Mouse (Mus musculus) intestine, embryonic 14.5 days (tissue): ENCODE results near the gene Amacr. TPM values are rescaled to one million over a fixed set of nuclear protein-coding genes. Genes with fewer than 3 reads are reported as not detected.

Experiments
- ATAC-seq: fragments of 200-750 bp; cut with Nextera tagmentation; replicated peaks from 2 replicates; pipeline ENCODE4 v1.8.0; 2017; ENCODE audit warnings: low read depth, moderate number of reproducible peaks, moderate TSS enrichment, moderate library complexity; ENCODE audit not compliant: low FRiP score, low TSS enrichment
- DNase-seq: peaks from one replicate; pipeline ENCODE4 v3.0.0-alpha.2; 2018; ENCODE audit warnings: low spot score
- H3K27ac ChIP-seq: fragments of 300-500 bp; sonication (generic); 2 replicates; pipeline ENCODE4 v1.5.1; 2014; ENCODE audit warnings: low read depth, mild to moderate bottlenecking, control low read depth
- H3K27me3 ChIP-seq: fragments of 300-500 bp; sonication (generic); replicated peaks from 2 replicates; pipeline ENCODE4 v1.6.1; 2014; ENCODE audit warnings: low read length, control low read depth; ENCODE audit not compliant: control insufficient read depth, insufficient read depth
- H3K36me3 ChIP-seq: fragments of 300-500 bp; sonication (generic); 2 replicates; pipeline ENCODE4 v1.6.1; 2014; ENCODE audit warnings: low read length, control low read depth; ENCODE audit not compliant: control insufficient read depth, insufficient read depth
- H3K4me1 ChIP-seq: fragments of 300-500 bp; sonication (generic); replicated peaks from 2 replicates; pipeline ENCODE4 v1.6.1; 2014; ENCODE audit warnings: low read length, control low read depth, mixed read lengths; ENCODE audit not compliant: control insufficient read depth, insufficient read depth
- H3K4me2 ChIP-seq: fragments of 300-500 bp; sonication (generic); 2 replicates; pipeline ENCODE4 v1.6.1; 2014; ENCODE audit warnings: low read length
- H3K4me3 ChIP-seq: fragments of 300-500 bp; sonication (generic); 2 replicates; pipeline ENCODE4 v1.5.1; 2014; ENCODE audit warnings: low read depth, low read length, control low read depth, mixed read lengths
- H3K9ac ChIP-seq: fragments of 300-500 bp; sonication (generic); 2 replicates; pipeline ENCODE4 v1.6.1; 2014; ENCODE audit warnings: mild to moderate bottlenecking, low read length
- H3K9me3 ChIP-seq: fragments of 300-500 bp; sonication (generic); 2 replicates; pipeline ENCODE4 v1.6.1; 2016; ENCODE audit warnings: low read length, control low read depth; ENCODE audit not compliant: control insufficient read depth
- WGBS: fragments of 180-500 bp; shearing (Covaris S2); extraction: QIAGEN DNeasy Blood & Tissue Kit; methylation state at CpG from one replicate; pipeline ENCODE4 v1.1.7; 2014; 5-methylcytosine and 5-hydroxymethylcytosine counted together
- polyA plus RNA-seq: library from polyadenylated mRNA; unstranded; fragments of >200 nt; fragmentation: Nextera tagmentation; extraction: Ambion mirVana; gene quantifications from 2 replicates; pipeline ENCODE4 v1.2.1, GENCODE M21; 2014

The Amacr gene
- polyA plus RNA-seq, 1 experiment from 2014 or later: 21.6 TPM

DNA sequence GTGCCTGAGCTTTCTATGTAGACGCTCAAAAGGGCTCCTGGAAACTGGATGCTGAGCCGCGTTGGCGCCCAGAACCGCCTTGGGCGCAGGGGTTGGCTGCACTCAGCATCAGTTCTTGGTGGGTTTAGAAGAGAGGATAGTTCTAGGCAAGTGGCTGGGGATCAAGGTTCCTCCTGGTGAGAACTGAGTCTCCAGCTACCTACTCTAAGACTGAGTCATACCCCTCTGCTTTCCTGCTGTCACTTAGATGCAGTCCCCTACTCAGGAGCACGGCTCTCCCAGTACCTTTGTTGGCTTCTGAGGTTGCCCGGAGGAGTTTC lies 55.8 kb downstream of the Amacr start:
- 3% methylated on average over 8 of the region's 8 CpGs for whole genome bisulfite sequencing
- peaks cover 47% of the 10 kb centered on the region for H3K27me3 ChIP-seq
- DNase-seq: peak; percentile 71

DNA sequence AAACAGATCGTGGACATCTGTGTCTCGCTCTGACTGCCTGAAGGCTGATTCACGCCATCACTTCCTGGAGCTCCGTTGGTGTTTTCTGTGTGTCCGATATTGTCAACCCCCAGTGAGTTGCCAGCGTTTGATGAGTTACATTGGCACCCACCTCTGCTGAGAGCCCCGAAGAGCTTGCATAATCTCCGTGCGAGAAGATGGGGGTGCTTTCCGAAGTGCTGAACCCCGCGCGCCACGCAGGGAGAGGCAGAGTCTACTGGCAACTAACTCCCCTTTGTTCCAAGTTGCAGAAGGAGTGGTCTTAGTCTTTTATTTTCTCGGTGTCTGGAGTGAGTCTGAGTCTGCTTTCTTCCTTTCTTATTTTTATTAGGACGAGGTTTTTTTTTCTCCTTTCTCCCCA lies 56.2 kb downstream of the Amacr start, which contains the start of gene Rxfp3:
Gene Rxfp3, minus strand, starts transcription at position 281 of the 400 bp plus-strand sequence.
- Histone ChIP-seq H3K27ac (no peak within 1 kb of the TSS), H3K9ac (no peak within 1 kb of the TSS), H3K4me1 (peaks cover 18% of the 10 kb centered on the region), H3K4me2 (peak within 1 kb of the TSS; percentile 61), H3K9me3 (no peaks in the 10 kb centered on the region), H3K27me3 (peaks cover 47% of the 10 kb centered on the region), H3K4me3 (peak within 1 kb of the TSS; percentile 38), H3K36me3 (no peaks in the 10 kb centered on the region)
- WGBS: 6% methylated on average over 16 of the region's 16 CpGs
- ATAC-seq (no peak), DNase-seq (peak; percentile 58)

More for the DNA sequence above, 55.8 kb downstream of the Amacr start:
- peaks cover 18% of the 10 kb centered on the region for H3K4me1 ChIP-seq
- no peaks in the 10 kb centered on the region for H3K9me3 ChIP-seq
- H3K27ac ChIP-seq: no peak overlapping the region
- H3K4me3 ChIP-seq: peak overlapping the region; percentile 38
- H3K9ac ChIP-seq: no peak overlapping the region
- ATAC-seq: 0 out of 2 replicates have a peak, but pooled peaks have one; percentile 20
- H3K36me3 ChIP-seq: no peaks in the 10 kb centered on the region
- H3K4me2 ChIP-seq: peak overlapping the region; percentile 61

GRCm38 (mm10) chr15:11038476-11038875 lies 56.9 kb downstream of the Amacr start:
- Histone ChIP-seq H3K4me1 (peaks cover 18% of the 10 kb centered on the region), H3K9me3 (no peaks in the 10 kb centered on the region), H3K9ac (no peak overlapping the region), H3K4me2 (no peak overlapping the region), H3K27ac (no peak overlapping the region), H3K4me3 (no peak overlapping the region), H3K27me3 (peaks cover 47% of the 10 kb centered on the region), H3K36me3 (no peaks in the 10 kb centered on the region)
- DNase-seq (peak; percentile 85), ATAC-seq (no peak)
- under 1% methylated on average over 12 of the region's 12 CpGs for WGBS

DNA sequence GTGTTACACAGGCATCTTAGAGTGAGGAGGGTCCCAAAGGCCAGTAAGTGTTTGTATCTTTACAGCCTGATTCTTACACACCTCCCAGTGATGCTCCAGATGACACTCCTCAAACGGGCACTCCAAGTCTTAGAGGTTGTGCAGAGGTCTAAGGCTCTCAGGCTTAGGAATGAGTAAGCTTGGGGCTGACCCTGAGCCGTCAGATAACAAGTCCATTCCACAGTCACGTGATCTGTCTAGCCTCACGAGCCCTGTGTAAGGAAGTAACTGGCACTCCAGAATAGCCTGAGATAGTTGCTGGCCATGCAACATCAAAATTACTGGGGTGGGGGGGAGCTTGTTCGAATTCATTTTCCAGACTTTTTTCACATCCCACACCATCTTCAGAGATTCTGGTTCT lies 58.5 kb downstream of the Amacr start:
- no peak for ATAC-seq
- no peak overlapping the region for H3K4me2 ChIP-seq
- 38% methylated on average over 5 of the region's 5 CpGs for WGBS
- no peak for DNase-seq
- H3K9ac ChIP-seq: no peak overlapping the region
- peaks cover 34% of the 10 kb centered on the region for H3K27me3 ChIP-seq
- H3K4me1 ChIP-seq: peaks cover 18% of the 10 kb centered on the region
- H3K9me3 ChIP-seq: no peaks in the 10 kb centered on the region
- H3K36me3 ChIP-seq: no peaks in the 10 kb centered on the region
- no peak overlapping the region for H3K4me3 ChIP-seq
- H3K27ac ChIP-seq: no peak overlapping the region

DNA sequence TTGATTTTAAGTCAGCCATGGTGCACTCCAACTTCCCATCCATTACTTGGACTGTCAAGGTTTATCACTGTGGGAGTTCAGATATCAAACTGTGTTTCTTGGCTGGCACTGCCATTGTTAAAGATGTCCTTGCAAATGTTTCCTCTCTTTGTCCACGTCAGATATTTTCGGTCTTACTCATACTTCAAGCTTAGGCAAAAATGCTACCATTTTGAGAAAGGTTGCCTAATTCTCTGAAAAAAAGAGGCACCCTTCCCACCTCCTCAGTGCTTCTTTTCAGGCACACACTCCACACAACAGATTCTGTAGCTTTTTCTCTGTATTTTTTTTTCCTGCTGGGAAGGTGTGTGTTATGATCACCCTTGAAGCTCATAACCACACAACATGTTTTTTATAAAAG lies 59.7 kb downstream of the Amacr start:
- 85% methylated on average over 2 of the region's 2 CpGs for WGBS
- no peak overlapping the region for H3K4me3 ChIP-seq

GRCm38 (mm10) chr15:11042828-11043227 lies 61.3 kb downstream of the Amacr start:
- Histone ChIP-seq H3K36me3 (no peaks in the 10 kb centered on the region), H3K4me2 (no peak overlapping the region), H3K9ac (no peak overlapping the region), H3K27me3 (peaks cover 6% of the 10 kb centered on the region), H3K4me1 (peaks cover under 1% of the 10 kb centered on the region; the same call in 1 of the 2 replicates), H3K9me3 (no peaks in the 10 kb centered on the region), H3K4me3 (no peak overlapping the region), H3K27ac (no peak overlapping the region)
- DNase-seq: no peak
- ATAC-seq: no peak
- 83% methylated on average over 5 of the region's 5 CpGs for WGBS

More for the DNA sequence above, 59.7 kb downstream of the Amacr start:
- no peaks in the 10 kb centered on the region for H3K36me3 ChIP-seq
- H3K27me3 ChIP-seq: peaks cover 22% of the 10 kb centered on the region
- ATAC-seq: no peak
- peaks cover 16% of the 10 kb centered on the region for H3K4me1 ChIP-seq
- no peak overlapping the region for H3K27ac ChIP-seq
- H3K9me3 ChIP-seq: no peaks in the 10 kb centered on the region
- H3K9ac ChIP-seq: no peak overlapping the region
- H3K4me2 ChIP-seq: no peak overlapping the region
- DNase-seq: no peak

Other genes starting within 250 kb of the Amacr start
- gene C1qtnf3, start 29.4 kb upstream of the Amacr start, polyA plus RNA-seq: 0.95 and 1.7 TPM in 2 replicates
- not detected in 2 replicates for gene Slc45a2, start 19.0 kb downstream of the Amacr start, polyA plus RNA-seq
- not detected in 2 replicates for gene Rxfp3, start 56.2 kb downstream of the Amacr start, polyA plus RNA-seq
- 4.2 and 4.5 TPM in 2 replicates for gene Adamts12, start 83.0 kb downstream of the Amacr start, polyA plus RNA-seq